Mouse (Mus musculus) monocyte, adult 2 months (primary cell): ENCODE measurements around the gene March4.
A peak's percentile ranks its signal among the peaks of the same experiment; 100 is the strongest.

ENCODE experiments used
- DNase-seq, 2 experiments: peaks; one replicate each; pipeline ENCODE4 v3.0.0; 2022; ENCODE audit warnings: low spot score in 2 of 2, low read depth in 1 of 2

Gene March4

GRCm38 (mm10) chr1:72450790-72451189 lies 85.9 kb downstream of the March4 start:
- DNase-seq: no peak

DNA sequence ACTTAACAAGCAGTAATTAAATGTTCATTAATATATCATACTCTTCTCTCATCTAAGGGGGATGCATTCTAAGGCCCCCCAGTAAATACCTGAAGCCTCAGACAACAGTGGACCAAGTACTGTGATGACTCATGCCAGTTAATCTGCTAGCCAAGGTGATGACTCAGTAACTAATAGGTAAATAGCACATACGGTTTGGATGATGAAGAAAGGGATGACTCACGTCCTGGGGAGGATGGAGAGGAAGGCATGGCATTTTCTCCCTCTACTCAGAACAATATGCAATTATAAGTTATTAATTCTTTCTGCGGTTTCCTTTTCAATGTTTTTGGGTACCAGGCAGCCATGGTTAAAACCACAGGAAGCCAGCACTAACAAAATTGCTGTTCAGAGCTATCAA lies 87.0 kb downstream of the March4 start:
- no peak for DNase-seq

GRCm38 (mm10) chr1:72442747-72443146 lies 94.0 kb downstream of the March4 start:
- no peak for DNase-seq

GRCm38 (mm10) chr1:72439146-72439545 lies 97.6 kb downstream of the March4 start:
- DNase-seq: no peak

DNA sequence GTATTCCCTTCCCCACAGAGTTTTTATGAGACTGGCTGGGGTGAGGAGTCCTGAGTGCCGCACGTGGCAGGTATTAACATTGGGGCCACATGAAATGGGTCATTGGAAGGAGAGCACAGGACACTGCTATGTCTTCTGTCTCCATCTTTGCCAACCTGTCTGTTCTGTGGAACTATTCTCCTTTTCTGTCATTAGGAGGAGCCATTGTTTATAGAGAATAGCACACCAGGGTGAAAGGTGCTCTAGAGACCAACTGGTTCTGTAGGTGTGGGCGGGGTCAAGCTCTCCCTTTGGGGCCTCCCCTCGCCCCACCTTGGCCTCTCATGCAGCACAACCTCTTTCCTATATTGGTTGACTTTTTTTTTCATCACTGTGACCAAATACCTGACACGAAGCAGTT lies 99.8 kb downstream of the March4 start:
- DNase-seq: no peak

- no peak for DNase-seq
Measured at GRCm38 (mm10) chr1:72434510-72434909, 102.2 kb downstream of the March4 start.

- no peak for DNase-seq
Measured at GRCm38 (mm10) chr1:72432579-72432978, 104.2 kb downstream of the March4 start.

DNA sequence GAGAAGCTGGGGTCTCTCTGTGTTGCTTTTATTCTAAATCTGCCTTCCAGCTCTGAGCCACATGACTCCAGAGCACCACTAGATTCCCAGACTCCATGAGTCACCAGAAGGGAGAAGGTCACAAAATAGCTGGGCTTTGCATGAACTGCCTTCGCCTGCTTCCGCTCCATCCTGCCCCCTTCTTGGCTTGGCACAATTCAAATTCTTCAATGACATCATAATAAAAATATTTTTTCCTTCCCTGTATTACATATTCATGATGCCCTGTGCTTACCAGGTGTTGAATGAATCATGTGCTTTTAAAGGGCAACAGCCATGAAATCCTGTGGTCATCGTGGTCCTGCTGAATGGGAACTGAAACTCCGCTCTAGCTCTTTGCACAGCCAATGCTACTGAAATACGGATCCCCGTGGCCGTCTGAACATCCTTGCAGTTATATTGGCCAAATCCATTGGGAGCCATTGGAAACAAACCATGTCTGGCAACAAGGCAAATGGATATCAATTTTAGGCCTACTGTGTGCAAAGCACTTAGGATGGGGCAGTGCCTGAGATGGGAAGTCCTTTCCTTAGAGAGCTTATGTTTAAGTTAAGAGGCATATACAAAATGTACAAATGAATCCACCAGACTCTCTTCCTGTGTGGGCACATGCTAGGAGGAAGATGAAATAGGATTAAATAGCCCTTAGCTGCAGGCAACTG lies 107.5 kb downstream of the March4 start:
- DNase-seq: peak; percentile 9 to 14

DNA sequence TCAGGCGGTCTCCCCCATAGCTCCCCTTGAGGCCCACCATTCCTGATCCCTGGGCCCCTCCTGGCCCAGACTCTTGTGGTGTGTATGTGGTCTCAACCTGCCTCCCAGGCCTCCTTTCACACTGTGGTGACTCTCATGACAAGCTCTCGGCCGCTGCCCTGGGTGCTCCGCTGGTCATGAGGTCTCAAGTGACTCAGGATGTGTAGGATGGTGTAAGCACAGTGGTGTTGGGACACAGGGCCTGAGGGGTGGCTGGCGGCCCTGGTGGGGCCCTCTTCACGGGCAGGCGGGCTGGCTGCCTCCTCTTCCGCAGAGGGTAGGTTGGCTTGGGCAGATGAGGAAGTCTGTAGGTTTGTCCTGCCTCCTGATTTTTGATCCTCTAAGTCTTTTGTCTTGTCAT lies 108.2 kb downstream of the March4 start:
- DNase-seq: peak; percentile 56 to 61

GRCm38 (mm10) chr1:72426456-72426855 lies 110.3 kb downstream of the March4 start:
- DNase-seq: no peak

GRCm38 (mm10) chr1:72422121-72422520 lies 114.6 kb downstream of the March4 start:
- DNase-seq: no peak

DNA sequence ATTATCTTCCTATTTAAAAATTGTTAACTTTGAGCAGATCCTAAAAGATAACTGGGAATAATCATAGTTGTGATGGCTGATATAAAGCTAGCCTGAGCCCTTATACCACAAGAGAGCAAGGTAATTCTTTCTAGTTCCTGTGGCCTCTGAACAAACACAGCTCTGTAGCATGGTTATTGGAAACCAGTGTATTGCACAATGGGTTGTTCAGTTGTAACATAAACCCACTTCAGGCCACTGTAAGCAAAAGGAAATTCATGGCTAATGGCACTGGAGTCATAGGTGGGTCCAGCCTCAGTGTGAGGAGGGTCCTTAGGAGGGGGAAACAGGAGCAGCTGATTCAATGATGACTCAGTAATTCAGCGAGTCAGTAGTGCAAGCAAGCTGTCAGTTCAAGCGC lies 116.5 kb downstream of the March4 start:
- no peak for DNase-seq

DNA sequence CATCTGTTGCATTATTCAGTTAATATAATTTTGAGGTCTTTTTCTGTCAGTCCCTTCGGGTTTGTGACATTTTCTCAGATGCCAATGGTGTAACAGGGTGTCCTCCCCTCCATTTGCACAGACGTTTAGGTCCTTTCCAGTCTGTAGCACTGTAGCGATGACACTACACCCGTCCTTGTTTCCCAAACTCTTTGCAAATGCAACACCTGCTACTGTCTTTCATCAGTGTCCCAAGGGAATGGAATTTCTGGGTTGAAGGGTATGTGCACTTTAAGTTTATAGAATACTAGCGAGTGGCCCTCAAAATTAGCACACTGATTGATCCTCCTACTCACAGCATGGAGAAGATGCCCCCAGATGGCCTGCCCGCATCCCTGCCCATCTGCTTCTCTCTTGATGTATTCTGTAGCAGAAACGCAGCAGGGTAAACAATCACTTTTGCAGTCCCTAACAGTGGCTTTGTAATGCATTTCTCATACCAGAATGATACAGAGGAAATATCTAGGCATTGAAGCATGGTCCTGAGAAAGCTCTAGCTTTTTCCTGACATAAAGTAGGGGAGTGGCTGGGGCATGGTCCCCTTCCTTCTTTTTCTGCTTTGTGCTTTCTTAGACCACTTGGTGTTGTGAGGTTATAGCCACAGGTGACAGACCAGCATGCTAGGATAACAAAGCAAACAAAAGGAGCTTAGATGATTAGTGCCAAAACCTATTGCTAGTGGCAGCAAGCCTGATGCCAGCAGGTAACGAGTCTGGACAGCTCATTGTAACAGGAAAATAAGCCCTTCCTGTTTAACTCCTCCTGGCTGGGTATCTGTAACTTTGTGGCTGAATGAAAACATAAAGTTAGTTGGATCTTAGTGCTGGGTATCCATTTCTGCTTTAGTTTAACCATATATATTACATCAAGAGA lies 117.7 kb downstream of the March4 start:
- no peak for DNase-seq

GRCm38 (mm10) chr1:72414561-72415253 lies 122.0 kb downstream of the March4 start:
- no peak for DNase-seq

DNA sequence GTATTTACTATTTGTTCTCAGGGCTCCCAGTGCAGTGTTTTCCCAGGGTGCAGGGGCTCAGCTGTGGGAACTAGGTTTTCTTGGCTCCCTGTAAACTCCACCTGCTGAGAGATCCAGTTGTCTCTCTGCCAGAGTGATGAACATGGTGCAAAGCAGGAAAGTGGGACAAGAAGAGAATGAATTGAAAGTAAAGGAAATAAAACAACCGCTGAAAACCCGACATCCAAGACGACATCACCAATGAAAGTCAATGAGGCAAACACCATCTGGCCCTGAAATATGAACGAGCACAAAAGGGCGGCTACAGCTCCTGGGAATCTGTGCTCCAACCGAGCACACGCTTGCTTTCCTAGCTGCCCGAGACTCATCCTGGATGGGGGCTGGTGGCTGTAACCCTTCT lies 122.6 kb downstream of the March4 start:
- no peak for DNase-seq

DNA sequence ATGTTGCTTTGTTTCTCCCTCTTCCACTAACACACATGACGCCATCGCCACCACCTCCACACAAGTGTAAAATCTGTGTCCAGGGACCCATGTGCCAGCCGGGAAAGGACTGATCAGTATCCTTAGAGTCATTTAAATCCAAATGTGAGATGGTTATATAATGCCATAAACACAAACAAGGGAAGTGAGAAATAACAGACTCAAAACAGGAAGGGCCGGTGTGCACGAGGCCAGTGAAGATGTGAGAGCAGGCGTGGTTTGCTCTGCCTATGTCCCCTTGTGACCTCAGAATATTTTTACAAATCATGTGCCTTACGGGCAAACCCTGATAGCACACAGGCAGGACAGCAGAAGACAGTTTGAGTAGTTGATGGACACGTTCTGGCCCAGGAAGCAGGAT lies 123.5 kb downstream of the March4 start:
- no peak for DNase-seq

DNA sequence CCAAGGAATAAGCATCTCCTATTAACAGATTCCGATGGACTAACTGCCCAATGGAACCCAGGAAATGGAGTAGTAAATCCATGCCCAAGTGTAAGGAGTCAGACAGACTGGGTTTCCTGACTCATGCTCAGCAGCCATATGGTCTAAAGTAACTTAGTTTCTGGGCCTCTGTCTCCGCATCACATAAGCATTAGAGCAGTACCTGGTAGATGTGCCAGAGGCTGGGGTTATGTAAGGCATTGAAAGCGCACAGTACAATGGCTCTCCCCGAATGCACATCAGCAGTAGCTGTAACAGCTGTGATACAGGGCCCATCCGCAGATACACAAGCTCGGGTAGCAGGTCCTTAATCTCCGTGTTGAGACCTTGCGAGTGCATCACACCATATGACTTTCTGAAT lies 125.6 kb downstream of the March4 start:
- DNase-seq: no peak

DNA sequence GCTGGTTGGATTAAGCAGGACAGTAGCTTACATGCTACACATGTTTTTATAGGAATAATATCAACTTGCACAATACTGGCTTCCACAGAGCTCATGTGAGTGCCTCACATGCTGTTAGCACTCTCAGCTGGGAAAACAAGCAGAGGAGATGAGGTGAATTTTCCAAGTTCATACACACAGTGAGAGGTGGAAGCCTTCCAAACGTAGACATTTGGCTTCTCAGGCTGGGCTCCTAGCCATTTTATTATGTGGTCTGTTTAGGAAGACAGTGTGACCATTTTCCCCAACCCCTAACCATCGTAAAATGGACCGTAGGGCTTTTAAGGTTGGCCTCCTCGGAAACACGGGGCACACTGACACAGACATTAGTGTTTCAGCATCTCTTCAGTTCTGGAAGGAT lies 126.8 kb downstream of the March4 start:
- DNase-seq: no peak

DNA sequence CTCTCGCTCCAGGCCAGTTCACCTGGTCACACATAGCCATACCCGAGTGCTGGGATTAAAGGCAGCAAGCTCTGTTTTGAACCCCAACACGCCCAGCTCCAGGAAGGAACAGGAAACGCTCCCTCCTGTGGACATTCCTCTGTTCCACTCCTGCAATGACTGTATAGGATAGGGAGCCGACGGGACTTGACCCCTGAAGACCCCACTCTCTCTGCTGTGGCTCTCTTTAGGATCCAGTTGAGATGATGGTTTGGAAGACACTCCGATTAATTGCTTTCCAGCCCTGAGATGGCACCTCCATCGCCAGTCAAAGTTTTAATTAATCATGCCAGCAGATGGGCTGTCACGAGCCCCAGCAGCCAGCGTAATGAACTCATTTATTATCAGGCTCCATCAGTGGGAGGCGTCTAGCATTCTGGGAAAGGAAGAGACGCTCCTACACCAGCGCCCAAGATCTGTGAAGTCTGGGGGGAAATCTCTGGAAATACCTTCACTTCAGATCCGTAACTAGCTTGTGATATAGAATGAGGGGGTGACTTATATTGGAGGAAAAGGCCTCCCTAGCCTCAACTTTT lies 130.1 kb downstream of the March4 start:
- no peak for DNase-seq

DNA sequence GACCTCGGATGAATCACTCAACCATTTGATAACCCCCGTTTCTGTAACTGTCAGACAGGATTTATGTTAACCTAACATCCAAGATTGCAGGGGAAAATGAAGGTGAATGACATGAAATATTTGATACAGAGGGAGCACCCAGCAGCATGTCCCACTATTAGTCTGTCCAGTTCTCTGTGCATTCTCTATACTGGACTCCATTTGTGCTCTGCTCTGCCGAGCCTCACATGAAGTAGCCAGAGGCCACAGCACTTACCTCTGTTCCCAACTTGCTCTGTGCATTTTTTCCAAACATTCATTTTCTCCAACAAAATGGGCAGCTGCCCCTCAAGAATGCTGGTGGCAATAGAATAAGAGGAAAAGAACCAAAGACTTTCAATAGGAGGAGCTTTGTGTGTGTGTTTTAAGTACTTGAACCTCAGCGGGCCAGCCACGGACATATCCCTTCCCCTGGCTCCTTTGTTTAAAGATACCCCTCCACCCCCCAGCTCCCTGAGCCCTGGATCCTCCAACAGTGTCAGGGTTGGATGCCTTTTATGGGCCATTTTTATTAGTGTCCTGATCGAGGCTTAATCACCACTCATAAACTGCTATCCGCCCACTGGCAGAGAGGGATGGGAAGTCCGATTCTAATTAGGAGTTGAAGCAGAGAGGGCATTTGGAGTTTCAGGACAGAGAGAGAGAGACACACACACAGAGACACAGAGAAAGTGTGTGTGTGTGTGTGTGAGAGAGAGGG lies 135.2 kb downstream of the March4 start:
- DNase-seq: no peak

- DNase-seq: no peak
Measured at GRCm38 (mm10) chr1:72400616-72401015, 136.1 kb downstream of the March4 start.
